Comparison of ENCODE assay signal across 18 mouse cellular contexts in genomic region chr1:25832260-25832659, GRCm38 (mm10). TPM values are rescaled to one million over a fixed set of nuclear protein-coding genes. Genes with fewer than 3 reads are reported as not detected.
DNase-seq lines count a peak whose midpoint lies in the region; ATAC-seq and TF ChIP-seq lines count a peak whose summit lies in the region.
"Had no signal": no experiment of that assay in that cellular context is flagged by ENCODE, and none has a peak within 500 bp of the region (broad histone marks: within the 10 kb centered on the region; RNA-seq: fewer than 3 reads in every experiment).

No protein-coding gene starts in this region.

- H3K27ac ChIP-seq in forebrain, embryonic 13.5 days = no peak overlapping the region
- no peak overlapping the region for H3K27ac ChIP-seq in forebrain, embryonic 12.5 days
- H3K27ac ChIP-seq in forebrain, postnatal 0 days (ENCODE audit: low read depth, low read length) = 0 out of 2 replicates have a peak overlapping the region, but pooled peaks have one; percentile 29
- H3K27ac ChIP-seq in midbrain, embryonic 15.5 days = peak overlapping the region; percentile 53
- H3K27ac ChIP-seq: heart, embryonic 10.5 days had no signal

- ATAC-seq in forebrain, embryonic 13.5 days = no peak
- ATAC-seq in forebrain, embryonic 12.5 days (ENCODE audit: low FRiP score) = no peak
- no peak for ATAC-seq in forebrain, postnatal 0 days
- no peak for ATAC-seq in midbrain, embryonic 15.5 days (replicated peaks)

- H3K27me3 ChIP-seq in forebrain, embryonic 13.5 days = no peaks in the 10 kb centered on the region
- H3K27me3 ChIP-seq in forebrain, embryonic 12.5 days = no peaks in the 10 kb centered on the region
- H3K27me3 ChIP-seq in forebrain, postnatal 0 days (ENCODE audit: insufficient read depth, low read length) = no peaks in the 10 kb centered on the region
- H3K27me3 ChIP-seq in midbrain, embryonic 15.5 days (replicated peaks) = no peaks in the 10 kb centered on the region

- TF ChIP-seq CTCF in forebrain, postnatal 0 days (IDR thresholded peaks at IDR 0.05; ENCODE audit: low read depth) = no peak

- 36% methylated on average over 6 of the region's 6 CpGs for WGBS in forebrain, embryonic 13.5 days
- WGBS in forebrain, embryonic 12.5 days = 31% methylated on average over 6 of the region's 6 CpGs
- 37% methylated on average over 6 of the region's 6 CpGs for WGBS in forebrain, postnatal 0 days
- WGBS in midbrain, embryonic 15.5 days = 20% methylated on average over 6 of the region's 6 CpGs

- peak overlapping the region; percentile 17; the same call in 1 of the 2 replicates for H3K4me3 ChIP-seq in forebrain, embryonic 13.5 days
- no peak overlapping the region for H3K4me3 ChIP-seq in forebrain, embryonic 12.5 days (replicated peaks)
- peak overlapping the region; percentile 74 for H3K4me3 ChIP-seq in forebrain, postnatal 0 days (ENCODE audit: low read depth, low read length)
- peak overlapping the region; percentile 78 for H3K4me3 ChIP-seq in midbrain, embryonic 15.5 days
- H3K4me3 ChIP-seq: heart, embryonic 10.5 days; megakaryocyte, embryonic 14.5 days had no signal

- peak overlapping the region; percentile 65 for H3K4me2 ChIP-seq in forebrain, embryonic 13.5 days
- no peak overlapping the region; the same call in 1 of the 2 replicates for H3K4me2 ChIP-seq in forebrain, embryonic 12.5 days
- peak overlapping the region; percentile 63 for H3K4me2 ChIP-seq in forebrain, postnatal 0 days (ENCODE audit: low read depth)
- H3K4me2 ChIP-seq in midbrain, embryonic 15.5 days = peak overlapping the region; percentile 58

- DNase-seq in brain, adult 2 months (ENCODE audit: low read depth, low spot score) = peak; percentile 17
- DNase-seq in forebrain, postnatal 0 days = peak; percentile 18
- DNase-seq in kidney, postnatal 25 days = no peak
- DNase-seq in thymus, postnatal 4 days = no peak
- DNase-seq: adrenal gland, postnatal 10 days; gastrocnemius, postnatal 10 days; kidney, adult 11 months; liver; lung, adult 2 months; right cerebral cortex, postnatal 25 days; thymus, adult 18-20 months had no signal

- peaks cover 28% of the 10 kb centered on the region for H3K4me1 ChIP-seq in forebrain, embryonic 13.5 days
- H3K4me1 ChIP-seq in forebrain, embryonic 12.5 days = peaks cover 26% of the 10 kb centered on the region
- peaks cover 3% of the 10 kb centered on the region; the same call in 1 of the 2 replicates for H3K4me1 ChIP-seq in forebrain, postnatal 0 days (ENCODE audit: insufficient read depth)
- H3K4me1 ChIP-seq in midbrain, embryonic 15.5 days = peaks cover 17% of the 10 kb centered on the region
- H3K4me1 ChIP-seq: heart, embryonic 10.5 days had no signal

- H3K9me3 ChIP-seq in forebrain, embryonic 13.5 days (replicated peaks) = no peaks in the 10 kb centered on the region
- H3K9me3 ChIP-seq in forebrain, embryonic 12.5 days = no peaks in the 10 kb centered on the region
- no peaks in the 10 kb centered on the region for H3K9me3 ChIP-seq in forebrain, postnatal 0 days (ENCODE audit: low read length)
- no peaks in the 10 kb centered on the region for H3K9me3 ChIP-seq in midbrain, embryonic 15.5 days
- H3K9me3 ChIP-seq: heart, embryonic 10.5 days; megakaryocyte, embryonic 14.5 days had no signal

- H3K9ac ChIP-seq in forebrain, embryonic 13.5 days = no peak overlapping the region
- no peak overlapping the region for H3K9ac ChIP-seq in forebrain, embryonic 12.5 days
- H3K9ac ChIP-seq in forebrain, postnatal 0 days = peak overlapping the region; percentile 77
- peak overlapping the region; percentile 30 for H3K9ac ChIP-seq in midbrain, embryonic 15.5 days

- no peaks in the 10 kb centered on the region for H3K36me3 ChIP-seq in forebrain, embryonic 13.5 days (ENCODE audit: poor library complexity, severe bottlenecking)
- no peaks in the 10 kb centered on the region for H3K36me3 ChIP-seq in forebrain, embryonic 12.5 days (replicated peaks)
- no peaks in the 10 kb centered on the region for H3K36me3 ChIP-seq in forebrain, postnatal 0 days (ENCODE audit: insufficient read depth)
- H3K36me3 ChIP-seq in midbrain, embryonic 15.5 days (replicated peaks) = no peaks in the 10 kb centered on the region
- H3K36me3 ChIP-seq: G1E; heart, embryonic 10.5 days had no signal

RNA-seq across cellular contexts. Expression of gene Adgrb3, which starts 2.8 kb away (rescaled TPM):
- polyA plus RNA-seq in forebrain, embryonic 13.5 days (2015; fragmentation: Nextera tagmentation; extraction: Ambion mirVana) = 25.6 and 29.2 TPM in 2 replicates
- 16.8 and 18.0 TPM in 2 replicates for polyA plus RNA-seq in forebrain, embryonic 12.5 days (2016; fragmentation: Nextera tagmentation; extraction: Ambion mirVana)
- 99.3 and 106 TPM in 2 replicates for total RNA-seq in forebrain, postnatal 0 days (2014; rRNA removed)
- 52.2 and 59.3 TPM in 2 replicates for polyA plus RNA-seq in forebrain, postnatal 0 days (2015; fragmentation: Nextera tagmentation; extraction: Ambion mirVana)
- 58.3 and 60.6 TPM in 2 replicates for polyA plus RNA-seq in midbrain, embryonic 15.5 days (2015; fragmentation: Nextera tagmentation; extraction: Ambion mirVana)
- total RNA-seq: heart, postnatal 25 days had no signal
- polyA plus RNA-seq: G1E; lung, adult 2 months had no signal

Comparison
In these comparisons a context has a peak if more than half of its experiments do, and no peak if none do; other contexts are left out.
1. H3K27ac ChIP-seq: peak in forebrain, postnatal 0 days (single experiment) and midbrain, embryonic 15.5 days (single experiment); none in forebrain, embryonic 13.5 days (single experiment) and forebrain, embryonic 12.5 days (single experiment).
2. H3K9ac ChIP-seq: peak in forebrain, postnatal 0 days (single experiment) and midbrain, embryonic 15.5 days (single experiment); none in forebrain, embryonic 13.5 days (single experiment) and forebrain, embryonic 12.5 days (single experiment).
3. DNase-seq: peak in brain, adult 2 months (single experiment) and forebrain, postnatal 0 days (single experiment); none in kidney, postnatal 25 days (0 of 2) and thymus, postnatal 4 days (single experiment).